Mouse (Mus musculus) cortical plate, adult 2 months (tissue): ENCODE results near the gene Qk.

Source experiments
- CTCF ChIP-seq: fragments of 200-500 bp; IDR thresholded peaks from 2 replicates; pipeline ENCODE4 v1.5.1; 2011; ENCODE audit warnings: mild to moderate bottlenecking, control low read depth, low read length; ENCODE audit not compliant: insufficient read depth; ENCODE audit errors: extremely low read depth
- POLR2A ChIP-seq: fragments of 200-500 bp; IDR thresholded peaks from 2 replicates; pipeline ENCODE4 v1.6.1; 2011; ENCODE audit warnings: mild to moderate bottlenecking, low read length, control low read depth; ENCODE audit not compliant: insufficient read depth; ENCODE audit errors: extremely low read depth

DNA sequence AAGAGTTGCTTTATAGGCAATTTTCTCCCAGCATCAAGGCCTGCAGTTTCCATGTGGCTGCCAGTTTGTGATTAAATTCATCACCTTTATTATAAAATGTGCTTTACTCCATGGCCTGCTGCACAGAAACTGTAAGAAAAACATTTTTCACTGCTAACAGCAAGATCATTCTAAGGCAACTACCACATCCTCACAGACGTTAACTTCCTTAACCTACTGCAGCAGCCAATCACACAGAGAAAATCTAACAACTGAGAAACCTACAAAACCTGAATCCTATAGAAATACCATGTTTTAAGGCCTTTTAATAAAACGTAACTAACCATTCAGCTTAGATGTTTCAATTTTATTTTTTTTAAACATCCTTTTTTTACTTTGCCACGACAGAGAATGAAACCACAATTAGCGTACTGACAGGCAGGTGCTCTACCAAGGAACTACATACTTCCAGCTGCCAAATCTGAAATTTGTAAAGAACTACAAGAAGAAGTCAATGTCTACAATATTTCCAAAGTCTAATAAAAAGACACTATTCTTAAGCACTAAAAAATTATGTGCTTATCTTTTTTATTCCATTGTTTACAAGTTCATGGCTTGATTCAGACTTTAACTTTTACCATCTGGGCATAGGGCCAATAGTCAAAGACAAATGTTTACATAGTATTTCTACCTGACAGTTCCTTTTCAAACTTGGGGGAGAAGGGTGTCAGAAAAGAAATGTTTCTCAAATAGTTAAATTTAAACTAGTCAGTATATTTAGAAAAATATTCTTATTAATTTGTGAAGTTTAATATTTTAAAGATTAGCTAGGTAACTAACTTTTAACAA lies 18.5 kb downstream of the Qk start:
- TF ChIP-seq POLR2A = no peak
- no peak for TF ChIP-seq CTCF
